Mouse (Mus musculus): ENCODE measurements at regions not wholly inside any gene's neighbourhood (a gene's known extent, or its start where the extent isn't known, plus 50 kb on each side); places are given as distances from the start of the nearest gene placed in this dataset.

- peak; percentile 48 for DNase-seq (ENCODE audit: low read depth, low spot score)
Observed at GRCm38 (mm10) chr14:39532689-39533088, 59.8 kb upstream of the Nrg3 start.

All from telencephalon, adult 2 months (tissue).